Comparison of ENCODE assay signal across 8 mouse cellular contexts in the genomic region with DNA sequence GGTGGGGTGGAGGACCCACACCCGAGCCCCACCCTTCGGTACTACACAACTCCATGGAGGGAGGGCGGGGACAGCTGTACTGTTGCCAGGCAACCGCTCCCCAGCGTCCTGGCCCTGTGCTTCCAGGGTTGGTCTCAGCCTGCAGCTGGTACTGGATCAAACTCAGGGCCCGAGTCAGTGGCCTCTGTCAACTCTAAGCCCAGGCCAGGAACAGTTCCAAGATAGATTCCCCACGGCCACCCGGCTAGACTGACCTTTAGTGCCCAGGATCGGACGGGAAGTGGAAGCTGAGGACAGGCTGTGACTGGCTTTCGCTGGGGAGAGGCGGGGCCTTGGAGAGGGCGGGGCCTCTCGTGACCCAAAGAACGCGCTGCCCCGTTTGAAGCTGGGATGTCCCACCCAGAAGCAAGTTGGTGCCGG. TPM values are rescaled to one million over a fixed set of nuclear protein-coding genes. Genes with fewer than 3 reads are reported as not detected.
DNase-seq lines count a peak whose midpoint lies in the region; ATAC-seq and TF ChIP-seq lines count a peak whose summit lies in the region.

A gene (minus strand): TSS at position 334 of the 420 bp plus-strand sequence.

- ATAC-seq in G1E (ENCODE audit: extremely low read depth, insufficient number of reproducible peaks, low FRiP score, poor library complexity, severe bottlenecking), result peak; percentile 15; the same call in 1 of the 2 replicates
- peak; percentile 87 for ATAC-seq in forebrain, embryonic 11.5 days (replicated peaks; ENCODE audit: low FRiP score)
- peak; percentile 94 for ATAC-seq in lung, embryonic 14.5 days (ENCODE audit: insufficient read depth)
- peak; percentile 78 for ATAC-seq in neural tube, embryonic 14.5 days (ENCODE audit: low read depth)

- H3K27me3 ChIP-seq in G1E (ENCODE audit: insufficient read depth, low read length), result peaks cover 12% of the 10 kb centered on the region
- H3K27me3 ChIP-seq in forebrain, embryonic 11.5 days (ENCODE audit: control insufficient read depth, insufficient read depth, low read length), result no peaks in the 10 kb centered on the region
- H3K27me3 ChIP-seq in lung, embryonic 14.5 days (ENCODE audit: insufficient read depth, low read length), result no peaks in the 10 kb centered on the region
- H3K27me3 ChIP-seq in neural tube, embryonic 14.5 days (ENCODE audit: control insufficient read depth, insufficient read depth, low read length), result no peaks in the 10 kb centered on the region

- peak within 1 kb of the TSS; percentile 53 for H3K9ac ChIP-seq in forebrain, embryonic 11.5 days (ENCODE audit: low read length)
- peak within 1 kb of the TSS; percentile 50 for H3K9ac ChIP-seq in lung, embryonic 14.5 days
- H3K9ac ChIP-seq in neural tube, embryonic 14.5 days (replicated peaks; ENCODE audit: low read depth, low read length), result peak within 1 kb of the TSS; percentile 18

- H3K9me3 ChIP-seq in G1E (replicated peaks), result no peaks in the 10 kb centered on the region
- no peaks in the 10 kb centered on the region for H3K9me3 ChIP-seq in forebrain, embryonic 11.5 days (ENCODE audit: control insufficient read depth, low read length)
- H3K9me3 ChIP-seq in lung, embryonic 14.5 days (ENCODE audit: low read depth, low read length), result no peaks in the 10 kb centered on the region
- H3K9me3 ChIP-seq in neural tube, embryonic 14.5 days (ENCODE audit: control insufficient read depth, low read length), result no peaks in the 10 kb centered on the region

- no peak for DNase-seq in G1E (ENCODE audit: low spot score)
- peak; percentile 86 for DNase-seq in forebrain, embryonic 11.5 days (ENCODE audit: low spot score)
- DNase-seq in heart, postnatal 10 days, result peak; percentile 89 to 91
- peak; percentile 84 to 91 for DNase-seq in kidney, postnatal 4 days
- DNase-seq in lung, embryonic 14.5 days, result peak; percentile 89
- DNase-seq in thymus, postnatal 0 days (ENCODE audit: low spot score), result peak; percentile 72

- no peaks in the 10 kb centered on the region for H3K36me3 ChIP-seq in G1E (replicated peaks)
- no peaks in the 10 kb centered on the region for H3K36me3 ChIP-seq in forebrain, embryonic 11.5 days (ENCODE audit: control insufficient read depth, insufficient read depth, low read length)
- no peaks in the 10 kb centered on the region for H3K36me3 ChIP-seq in lung, embryonic 14.5 days (ENCODE audit: insufficient read depth)
- no peaks in the 10 kb centered on the region for H3K36me3 ChIP-seq in neural tube, embryonic 14.5 days (ENCODE audit: control insufficient read depth, insufficient read depth, low read length)

- TF ChIP-seq CTCF in G1E (IDR thresholded peaks at IDR 0.05; ENCODE audit: low read depth, low read length), result no peak
- no peak for TF ChIP-seq CTCF in lung, embryonic 14.5 days (IDR thresholded peaks at IDR 0.05; ENCODE audit: low read depth)

- intact Hi-C loops in heart, postnatal 10 days (cut with DNase I), result loop anchor here (5.0 to 10.0 kb wide), 3 partner anchors 99 to 1041 kb away; a partner anchor contains a TSS

- peaks cover 10% of the 10 kb centered on the region for H3K4me1 ChIP-seq in G1E (ENCODE audit: insufficient read depth, low read depth, low read length)
- H3K4me1 ChIP-seq in brown adipose tissue, adult 24 weeks (ENCODE audit: control insufficient read depth, insufficient read depth, insufficient read length, low read length), result peaks cover 4% of the 10 kb centered on the region; the same call in 1 of the 2 replicates
- no peaks in the 10 kb centered on the region for H3K4me1 ChIP-seq in forebrain, embryonic 11.5 days (replicated peaks; ENCODE audit: control insufficient read depth, insufficient read depth, low read length)
- H3K4me1 ChIP-seq in lung, embryonic 14.5 days (ENCODE audit: insufficient read depth), result no peaks in the 10 kb centered on the region
- peaks cover 5% of the 10 kb centered on the region; the same call in 1 of the 2 replicates for H3K4me1 ChIP-seq in neural tube, embryonic 14.5 days (ENCODE audit: control insufficient read depth, insufficient read depth, low read length)

- H3K4me2 ChIP-seq in forebrain, embryonic 11.5 days (ENCODE audit: low read depth, low read length, severe bottlenecking), result peak within 1 kb of the TSS; percentile 85
- H3K4me2 ChIP-seq in lung, embryonic 14.5 days, result peak within 1 kb of the TSS; percentile 83
- H3K4me2 ChIP-seq in neural tube, embryonic 14.5 days (ENCODE audit: low read depth, low read length), result peak within 1 kb of the TSS; percentile 56

- H3K27ac ChIP-seq in brown adipose tissue, adult 24 weeks (replicated peaks; ENCODE audit: low read depth, low read length), result peak within 1 kb of the TSS; percentile 32
- no peak within 1 kb of the TSS for H3K27ac ChIP-seq in forebrain, embryonic 11.5 days (ENCODE audit: low read depth, low read length)
- no peak within 1 kb of the TSS for H3K27ac ChIP-seq in lung, embryonic 14.5 days (ENCODE audit: low read depth)
- H3K27ac ChIP-seq in neural tube, embryonic 14.5 days (ENCODE audit: low read depth, low read length), result no peak within 1 kb of the TSS

- WGBS in forebrain, embryonic 11.5 days, result 1% methylated on average over 18 of the region's 18 CpGs
- WGBS in lung, embryonic 14.5 days, result under 1% methylated on average over 18 of the region's 18 CpGs
- under 1% methylated on average over 18 of the region's 18 CpGs for WGBS in neural tube, embryonic 14.5 days

- H3K4me3 ChIP-seq in G1E (ENCODE audit: low read depth, low read length), result peak within 1 kb of the TSS; percentile 20; the same call in 1 of the 2 replicates
- H3K4me3 ChIP-seq in brown adipose tissue, adult 24 weeks (ENCODE audit: insufficient read depth, low read depth, low read length), result peak within 1 kb of the TSS; percentile 59
- H3K4me3 ChIP-seq in forebrain, embryonic 11.5 days (ENCODE audit: low read depth, low read length), result peak within 1 kb of the TSS; percentile 53
- peak within 1 kb of the TSS; percentile 56 for H3K4me3 ChIP-seq in lung, embryonic 14.5 days (ENCODE audit: low read depth, low read length)
- H3K4me3 ChIP-seq in neural tube, embryonic 14.5 days (ENCODE audit: low read depth, low read length), result peak within 1 kb of the TSS; percentile 29

RNA-seq across cellular contexts. Expression of the gene that starts here (rescaled TPM):
- total RNA-seq in G1E (2014; fragmentation: Nextera tagmentation), result 0.98 TPM in 1 of 2 replicates, not detected in the other
- 0.98 and 1.6 TPM in 2 replicates for total RNA-seq in G1E (2017)
- not detected in 2 replicates for polyA plus RNA-seq in G1E (2012)
- 1.6 and 2.1 TPM in 2 replicates for polyA plus RNA-seq in brown adipose tissue, adult 24 weeks (2012; ENCODE audit: insufficient read depth, insufficient read length, missing spikeins)
- polyA plus RNA-seq in forebrain, embryonic 11.5 days (2014; fragmentation: Nextera tagmentation; extraction: Ambion mirVana), result 1.9 and 2.0 TPM in 2 replicates
- total RNA-seq in heart, postnatal 10 days (2021), result 10 to 100 TPM in 1 of 2 experiments, 1 to 10 TPM in 1; 8.8 to 10.9 TPM
- 2.1 and 3.0 TPM in 2 replicates for polyA plus RNA-seq in lung, embryonic 14.5 days (2014; fragmentation: Nextera tagmentation; extraction: Ambion mirVana)
- 1.9 and 2.0 TPM in 2 replicates for polyA plus RNA-seq in neural tube, embryonic 14.5 days (2014; fragmentation: Nextera tagmentation; extraction: Ambion mirVana)
- polyA plus RNA-seq in thymus, postnatal 0 days (2015; fragmentation: Nextera tagmentation; extraction: Ambion mirVana), result 2.1 and 2.8 TPM in 2 replicates

Comparison
In these comparisons a context has a peak if more than half of its experiments do, and no peak if none do; other contexts are left out.
1. ATAC-seq: peak in every context shown above with its lines; median percentile 94 in lung, embryonic 14.5 days; 87 in forebrain, embryonic 11.5 days; 78 in neural tube, embryonic 14.5 days; 15 in G1E.